Mouse (Mus musculus) neural tube, embryonic 12.5 days (tissue): ENCODE measurements around the gene Igfbp7. TPM values are rescaled to one million over a fixed set of nuclear protein-coding genes. Genes with fewer than 3 reads are reported as not detected.

Source experiments
- ATAC-seq: fragments of 200-750 bp; cut with Nextera tagmentation; 2 replicates; pipeline ENCODE4 v1.8.0; 2017; ENCODE audit warnings: low read depth, mild to moderate bottlenecking, moderate TSS enrichment, moderate library complexity; ENCODE audit not compliant: low FRiP score
- H3K27ac ChIP-seq: fragments of 300-500 bp; sonication (generic); 2 replicates; pipeline ENCODE4 v1.5.1; 2016
- H3K27me3 ChIP-seq: fragments of 300-500 bp; sonication (generic); replicated peaks from 2 replicates; pipeline ENCODE4 v1.6.1; 2016; ENCODE audit warnings: mild to moderate bottlenecking
- H3K36me3 ChIP-seq: fragments of 300-500 bp; sonication (generic); 2 replicates; pipeline ENCODE4 v1.6.1; 2016; ENCODE audit warnings: mild to moderate bottlenecking
- H3K4me1 ChIP-seq: fragments of 300-500 bp; sonication (generic); 2 replicates; pipeline ENCODE4 v1.6.1; 2016
- H3K4me2 ChIP-seq: fragments of 300-500 bp; sonication (generic); replicated peaks from 2 replicates; pipeline ENCODE4 v1.6.1; 2016; ENCODE audit warnings: mild to moderate bottlenecking
- H3K4me3 ChIP-seq: fragments of 300-500 bp; sonication (generic); 2 replicates; pipeline ENCODE4 v1.5.1; 2016
- H3K9ac ChIP-seq: fragments of 300-500 bp; sonication (generic); 2 replicates; pipeline ENCODE4 v1.6.1; 2016; ENCODE audit warnings: mild to moderate bottlenecking
- H3K9me3 ChIP-seq: fragments of 300-500 bp; sonication (generic); 2 replicates; pipeline ENCODE4 v1.6.1; 2016; ENCODE audit warnings: mild to moderate bottlenecking
- WGBS: fragments of 180-500 bp; shearing (Covaris S2); methylation state at CpG from one replicate; pipeline ENCODE4 v1.1.7; 2016; 5-methylcytosine and 5-hydroxymethylcytosine counted together
- polyA plus RNA-seq: library from polyadenylated mRNA; unstranded; fragments of >200 nt; fragmentation: Nextera tagmentation; extraction: Ambion mirVana; gene quantifications from 2 replicates; pipeline ENCODE4 v1.2.1, GENCODE M21; 2016

Gene Igfbp7
- polyA plus RNA-seq, 1 experiment from 2014 or later, result 41.7 TPM

DNA sequence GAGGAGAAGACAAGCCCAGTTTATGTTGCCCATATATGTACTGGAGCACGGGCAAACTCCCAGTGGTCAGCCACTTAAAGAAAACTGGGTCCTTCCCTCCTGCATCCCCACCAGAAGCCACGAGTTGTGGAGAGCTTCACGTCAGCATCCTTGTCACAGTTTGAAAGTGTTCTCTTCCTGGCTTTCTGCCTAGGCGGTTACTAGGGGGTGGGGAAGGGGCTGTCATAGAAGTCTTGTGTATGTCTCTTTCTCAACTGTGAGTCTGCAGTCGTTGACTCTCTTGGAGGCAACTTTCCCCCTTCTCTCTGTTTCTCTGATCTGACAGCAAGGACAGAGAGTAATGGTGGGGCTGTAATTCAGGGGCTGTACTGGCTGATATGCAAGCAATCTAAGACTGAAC is 5.7 kb downstream of the Igfbp7 start:
- no peak overlapping the region for H3K4me3 ChIP-seq
- H3K4me1 ChIP-seq, result no peaks in the 10 kb centered on the region
- H3K4me2 ChIP-seq, result no peak overlapping the region
- no peak for ATAC-seq
- no peaks in the 10 kb centered on the region for H3K9me3 ChIP-seq
- no peaks in the 10 kb centered on the region for H3K36me3 ChIP-seq
- peaks cover 8% of the 10 kb centered on the region for H3K27me3 ChIP-seq
- 59% methylated on average over 5 of the region's 5 CpGs for WGBS
- no peak overlapping the region for H3K27ac ChIP-seq
- H3K9ac ChIP-seq, result no peak overlapping the region

DNA sequence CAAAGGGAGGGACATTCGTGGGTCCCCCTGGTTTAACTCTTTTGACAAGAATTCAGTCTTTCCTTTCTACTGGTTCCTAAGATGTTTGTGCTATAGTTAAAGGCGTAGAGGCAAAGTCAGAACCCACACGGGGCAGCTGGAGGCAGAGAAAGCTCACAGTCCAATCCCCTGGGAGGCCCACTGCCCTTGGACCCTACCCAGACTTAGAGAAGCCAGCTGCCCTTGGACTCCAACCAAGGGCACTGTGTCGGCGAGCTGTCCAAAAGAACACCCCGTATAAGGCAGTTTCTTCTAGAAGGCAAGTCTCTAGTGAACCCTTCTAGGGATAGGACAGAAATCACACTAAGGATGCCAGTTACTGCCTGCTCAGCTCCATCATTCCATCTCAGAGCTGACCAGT is 7.0 kb downstream of the Igfbp7 start:
- H3K27me3 ChIP-seq, result no peaks in the 10 kb centered on the region
- no peaks in the 10 kb centered on the region for H3K36me3 ChIP-seq
- no peak overlapping the region for H3K4me3 ChIP-seq
- no peak for ATAC-seq
- H3K4me2 ChIP-seq, result no peak overlapping the region
- H3K4me1 ChIP-seq, result no peaks in the 10 kb centered on the region
- no peaks in the 10 kb centered on the region for H3K9me3 ChIP-seq
- WGBS, result 85% methylated on average over 6 of the region's 6 CpGs
- no peak overlapping the region for H3K27ac ChIP-seq
- H3K9ac ChIP-seq, result no peak overlapping the region

DNA sequence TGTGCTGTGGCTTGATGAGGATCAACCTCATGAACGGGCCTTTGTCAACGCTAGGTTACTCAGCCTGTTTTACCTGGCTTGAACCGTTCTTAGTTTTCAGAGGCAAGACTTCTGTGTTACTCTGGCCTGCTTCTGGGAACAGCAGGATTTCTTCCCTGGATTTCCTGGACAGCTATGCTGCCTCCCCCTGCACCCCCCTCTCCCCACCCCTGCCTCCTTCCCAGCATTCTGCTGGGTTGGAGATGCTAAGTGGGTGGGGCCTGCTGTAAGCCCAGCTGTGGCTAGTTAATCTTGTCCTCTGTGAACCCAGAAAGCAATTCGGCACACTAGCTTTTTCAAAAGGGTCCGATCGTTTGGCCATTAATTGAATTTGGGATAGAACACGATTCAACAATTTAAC is 7.7 kb downstream of the Igfbp7 start:
- H3K4me1 ChIP-seq, result no peaks in the 10 kb centered on the region
- no peaks in the 10 kb centered on the region for H3K27me3 ChIP-seq
- no peak for ATAC-seq
- 73% methylated on average over 7 of the region's 7 CpGs for WGBS
- H3K36me3 ChIP-seq, result no peaks in the 10 kb centered on the region
- H3K27ac ChIP-seq, result no peak overlapping the region
- H3K4me3 ChIP-seq, result no peak overlapping the region
- H3K4me2 ChIP-seq, result no peak overlapping the region
- no peak overlapping the region for H3K9ac ChIP-seq
- no peaks in the 10 kb centered on the region for H3K9me3 ChIP-seq

DNA sequence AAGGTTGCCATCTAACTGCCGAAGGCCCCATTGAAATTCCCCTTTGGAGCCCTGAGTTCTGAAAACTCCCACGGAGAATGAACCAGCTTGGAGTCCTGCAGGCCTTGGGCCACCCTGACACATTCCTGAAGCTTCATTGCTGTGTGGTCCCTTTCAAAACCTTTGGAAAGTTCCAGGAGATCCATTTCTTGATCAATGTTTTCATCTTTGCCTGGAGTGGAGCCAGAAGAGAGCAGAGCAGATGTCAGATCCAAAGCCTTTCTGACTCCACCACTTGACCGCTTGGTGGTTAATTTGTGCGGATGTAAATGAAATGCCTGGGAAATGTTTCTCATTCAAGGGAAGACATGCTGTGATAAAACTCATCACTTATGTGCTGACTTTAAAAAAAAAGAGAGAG is 8.8 kb downstream of the Igfbp7 start:
- 77% methylated on average over 4 of the region's 4 CpGs for WGBS
- Histone ChIP-seq H3K27ac (no peak overlapping the region), H3K9me3 (no peaks in the 10 kb centered on the region), H3K27me3 (no peaks in the 10 kb centered on the region), H3K36me3 (no peaks in the 10 kb centered on the region), H3K9ac (no peak overlapping the region), H3K4me3 (no peak overlapping the region), H3K4me2 (no peak overlapping the region), H3K4me1 (peaks cover 3% of the 10 kb centered on the region; the same call in 1 of the 2 replicates)
- ATAC-seq, result no peak

DNA sequence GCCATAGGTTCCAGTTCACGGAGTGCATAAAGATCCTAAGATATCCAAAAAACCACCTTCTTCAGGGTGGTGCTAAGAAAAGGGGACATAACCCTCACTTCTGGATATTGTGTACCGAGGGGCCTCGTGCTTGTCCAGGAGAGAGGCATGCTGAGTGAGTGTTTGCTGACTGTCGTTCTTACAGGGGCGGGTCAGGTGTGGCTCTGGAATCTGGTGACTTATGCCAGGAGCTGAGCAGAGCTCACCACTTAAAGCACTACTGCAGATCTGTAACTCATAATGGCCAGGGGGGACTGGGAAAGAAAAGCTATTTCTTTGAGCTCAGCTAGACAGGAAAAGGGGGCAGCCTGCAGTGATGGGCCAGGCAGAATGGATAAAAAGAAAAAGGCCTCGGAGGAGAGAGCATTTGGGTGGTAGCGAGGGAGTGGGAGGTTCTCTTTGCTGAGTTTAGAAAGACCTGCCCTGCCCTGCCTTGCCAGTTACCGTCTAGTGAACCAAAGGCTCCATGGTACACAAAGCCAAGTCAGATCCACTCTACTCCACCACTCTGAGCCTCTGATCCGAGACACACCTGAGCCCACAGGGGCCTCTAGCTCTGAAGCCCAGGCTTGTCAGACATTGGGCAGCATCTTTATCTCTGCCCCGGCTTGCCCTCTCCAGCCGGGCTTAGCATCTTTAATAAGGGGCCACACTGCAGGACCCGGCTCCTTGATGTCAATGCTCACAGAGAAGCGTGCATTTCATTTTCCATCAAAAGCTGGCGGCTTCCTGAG is 9.4 kb downstream of the Igfbp7 start:
- H3K9me3 ChIP-seq, result no peaks in the 10 kb centered on the region
- ATAC-seq, result no peak
- 68% methylated on average over 14 of the region's 14 CpGs for WGBS
- no peaks in the 10 kb centered on the region for H3K36me3 ChIP-seq
- no peaks in the 10 kb centered on the region for H3K27me3 ChIP-seq
- no peak overlapping the region for H3K4me3 ChIP-seq
- H3K4me1 ChIP-seq, result peaks cover 6% of the 10 kb centered on the region; the same call in 1 of the 2 replicates
- H3K27ac ChIP-seq, result no peak overlapping the region
- H3K4me2 ChIP-seq, result no peak overlapping the region
- no peak overlapping the region for H3K9ac ChIP-seq

DNA sequence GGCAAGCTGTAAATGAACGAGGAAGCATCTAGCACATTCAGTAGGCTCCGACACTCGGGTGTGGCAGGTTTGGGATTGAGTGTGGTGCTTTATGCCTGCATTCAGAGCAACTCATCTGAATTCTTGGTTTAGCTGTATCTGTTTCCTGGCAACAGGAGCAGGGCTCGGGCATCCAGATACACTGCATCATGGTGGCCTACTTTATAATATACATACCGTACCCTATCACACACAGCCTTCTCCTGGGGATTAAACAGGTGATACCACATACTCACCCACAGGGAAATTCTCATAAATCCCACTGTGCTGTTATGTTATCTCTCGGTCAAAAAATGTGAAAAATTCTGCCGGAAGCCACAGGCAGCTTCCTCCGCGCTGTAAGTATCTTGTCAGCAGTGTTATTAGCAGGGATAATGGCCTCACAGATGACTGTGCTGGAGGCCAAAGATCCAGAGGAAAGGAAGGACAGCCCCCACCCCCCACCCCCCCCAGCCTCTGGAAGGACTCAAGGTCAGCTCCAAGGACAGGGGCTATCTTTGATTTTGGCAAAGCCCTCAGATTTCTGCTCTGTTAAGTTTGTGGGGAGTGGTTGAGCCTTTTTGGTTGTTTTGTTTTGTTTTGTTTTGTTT is 13.7 kb downstream of the Igfbp7 start:
- Histone ChIP-seq H3K4me2 (no peak overlapping the region), H3K9ac (no peak overlapping the region), H3K36me3 (no peaks in the 10 kb centered on the region), H3K9me3 (no peaks in the 10 kb centered on the region), H3K27me3 (no peaks in the 10 kb centered on the region), H3K27ac (no peak overlapping the region), H3K4me1 (peaks cover 6% of the 10 kb centered on the region; the same call in 1 of the 2 replicates), H3K4me3 (no peak overlapping the region)
- WGBS, result 42% methylated on average over 9 of the region's 9 CpGs
- ATAC-seq, result no peak

DNA sequence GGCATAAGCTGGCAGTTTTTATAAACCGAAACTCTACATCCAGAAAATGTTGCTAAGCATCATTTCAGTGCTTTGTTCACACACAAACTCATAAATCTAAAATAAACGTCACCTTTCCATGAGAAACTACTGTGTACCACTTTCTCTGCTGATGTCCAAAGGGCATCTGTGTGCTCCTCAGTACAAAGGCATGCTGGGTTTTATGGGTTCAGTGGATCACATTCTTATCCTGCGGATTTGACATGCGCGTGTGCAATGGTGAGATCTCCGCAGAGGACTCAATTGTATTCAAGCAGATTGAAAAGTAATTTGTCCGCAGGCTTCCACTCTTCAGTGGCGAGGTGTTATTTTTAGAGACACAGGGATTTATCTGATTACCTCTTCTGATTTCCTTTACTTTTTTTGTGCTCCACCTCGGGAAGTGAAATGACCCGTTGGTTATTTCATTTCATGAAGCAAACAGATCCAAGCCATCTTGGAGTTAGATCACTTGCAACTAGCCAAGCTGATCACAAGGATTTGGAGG is 14.7 kb downstream of the Igfbp7 start:
- ATAC-seq, result no peak
- 87% methylated on average over 10 of the region's 10 CpGs for WGBS

DNA sequence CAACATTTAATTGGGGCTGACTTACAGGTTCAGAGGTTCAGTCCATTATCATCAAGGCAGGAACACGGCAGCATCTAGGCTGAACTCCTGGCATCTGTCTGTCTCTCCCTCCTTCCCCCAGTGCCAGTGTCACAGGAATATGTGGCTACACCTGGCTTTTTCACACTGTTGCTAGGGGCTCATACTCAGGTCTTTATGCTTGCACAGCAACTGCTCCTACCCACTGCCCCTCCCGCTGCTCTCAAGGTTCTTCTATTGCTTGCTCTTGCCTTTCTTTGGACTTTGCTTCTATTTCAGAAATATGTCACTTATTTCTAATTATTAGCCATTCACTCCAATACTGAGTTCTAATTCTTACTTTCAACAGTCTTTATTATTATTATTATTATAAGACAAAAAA is 17.6 kb downstream of the Igfbp7 start:
- no peaks in the 10 kb centered on the region for H3K36me3 ChIP-seq
- H3K4me3 ChIP-seq, result no peak overlapping the region
- 84% methylated on average over 2 of the region's 2 CpGs for WGBS
- H3K9me3 ChIP-seq, result no peaks in the 10 kb centered on the region
- H3K27me3 ChIP-seq, result no peaks in the 10 kb centered on the region
- H3K4me1 ChIP-seq, result peaks cover 6% of the 10 kb centered on the region; the same call in 1 of the 2 replicates
- H3K27ac ChIP-seq, result no peak overlapping the region
- no peak overlapping the region for H3K9ac ChIP-seq
- no peak overlapping the region for H3K4me2 ChIP-seq
- no peak for ATAC-seq

More for the DNA sequence above, 14.7 kb downstream of the Igfbp7 start:
- H3K27me3 ChIP-seq, result no peaks in the 10 kb centered on the region
- H3K4me2 ChIP-seq, result no peak overlapping the region
- H3K9ac ChIP-seq, result no peak overlapping the region
- no peak overlapping the region for H3K4me3 ChIP-seq
- H3K36me3 ChIP-seq, result no peaks in the 10 kb centered on the region
- no peaks in the 10 kb centered on the region for H3K9me3 ChIP-seq
- H3K4me1 ChIP-seq, result peaks cover 6% of the 10 kb centered on the region; the same call in 1 of the 2 replicates
- no peak overlapping the region for H3K27ac ChIP-seq

DNA sequence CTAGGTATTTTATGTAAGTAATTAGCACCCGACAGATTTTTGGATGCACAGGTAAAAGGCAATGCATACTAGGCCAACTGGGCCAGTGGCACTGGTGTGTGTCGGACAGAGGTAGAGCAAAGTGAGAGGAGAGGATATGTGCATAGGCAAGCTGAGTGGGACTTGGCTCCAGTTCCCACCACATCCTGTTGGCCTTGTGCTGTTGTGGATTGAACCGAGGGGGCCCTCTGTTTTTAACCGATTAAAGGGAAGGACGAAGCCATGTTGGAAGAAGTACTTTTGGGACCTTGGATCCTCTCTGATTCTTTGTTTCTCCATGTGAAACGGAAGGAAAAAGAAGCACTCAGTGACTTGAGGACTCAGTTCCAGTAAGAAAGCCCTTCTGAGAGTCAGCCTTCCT is 19.5 kb downstream of the Igfbp7 start:
- 88% methylated on average over 6 of the region's 6 CpGs for WGBS
- H3K9ac ChIP-seq, result no peak overlapping the region
- H3K4me3 ChIP-seq, result no peak overlapping the region
- no peaks in the 10 kb centered on the region for H3K9me3 ChIP-seq
- H3K36me3 ChIP-seq, result no peaks in the 10 kb centered on the region
- H3K4me2 ChIP-seq, result no peak overlapping the region
- H3K4me1 ChIP-seq, result no peaks in the 10 kb centered on the region
- no peak overlapping the region for H3K27ac ChIP-seq
- ATAC-seq, result no peak
- H3K27me3 ChIP-seq, result no peaks in the 10 kb centered on the region

DNA sequence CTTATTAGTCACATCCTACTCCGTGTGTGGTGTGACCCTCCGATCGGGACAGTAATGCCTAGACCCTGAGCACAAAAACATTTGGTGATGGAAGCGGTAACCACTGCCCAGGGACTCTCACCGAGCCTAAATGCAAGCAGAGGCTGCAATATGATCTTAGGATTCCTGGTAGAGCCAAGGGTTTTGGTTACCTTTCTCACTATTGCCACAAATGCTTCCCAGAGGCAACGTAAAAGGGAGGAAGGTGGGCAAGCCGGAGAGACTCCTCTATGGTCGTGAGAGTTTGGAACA is 20.5 kb downstream of the Igfbp7 start:
- Histone ChIP-seq H3K4me1 (no peaks in the 10 kb centered on the region), H3K4me2 (no peak overlapping the region), H3K27me3 (no peaks in the 10 kb centered on the region), H3K27ac (no peak overlapping the region), H3K36me3 (no peaks in the 10 kb centered on the region), H3K4me3 (no peak overlapping the region), H3K9ac (no peak overlapping the region), H3K9me3 (no peaks in the 10 kb centered on the region)
- 85% methylated on average over 8 of the region's 8 CpGs for WGBS
- ATAC-seq, result no peak

DNA sequence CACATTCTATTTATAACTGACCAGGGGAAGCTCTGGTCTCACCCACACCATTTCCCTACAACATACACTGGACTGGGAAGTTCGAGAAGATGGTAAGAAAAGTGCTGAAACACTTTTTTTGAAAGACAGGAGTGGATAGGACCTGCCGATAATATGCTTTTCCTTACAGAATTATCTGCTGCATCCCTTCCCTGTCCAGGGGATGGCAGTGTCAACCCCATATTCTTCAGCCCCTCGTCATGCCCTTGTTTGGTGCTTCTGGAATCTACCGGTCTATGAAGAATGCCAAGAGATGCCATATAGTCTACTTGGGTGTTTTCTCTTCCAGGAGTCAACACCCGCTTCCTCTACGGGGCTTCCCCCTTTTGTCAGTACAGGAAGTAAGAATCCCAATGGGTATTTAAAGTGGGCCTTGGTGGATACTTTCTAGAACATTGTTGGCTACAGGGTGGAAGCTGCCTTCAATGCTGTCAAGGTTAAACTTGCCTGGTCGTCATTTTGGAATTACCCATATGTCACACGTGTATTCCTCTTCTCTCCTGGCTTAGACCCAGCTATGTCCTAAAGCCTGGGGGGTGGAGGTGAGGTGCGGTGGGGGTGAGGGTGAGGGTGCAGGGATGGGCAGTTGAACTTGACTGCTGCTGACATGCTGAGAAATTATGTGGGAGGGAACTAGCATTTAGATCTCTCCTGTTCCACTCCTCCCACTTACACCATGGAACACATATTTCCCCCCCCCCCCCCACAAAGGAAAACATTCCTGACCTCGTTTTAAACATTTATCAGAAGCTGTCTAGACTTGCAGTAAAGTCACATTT is 21.0 kb downstream of the Igfbp7 start:
- no peak overlapping the region for H3K4me2 ChIP-seq
- 81% methylated on average over 10 of the region's 10 CpGs for WGBS
- no peak for ATAC-seq

DNA sequence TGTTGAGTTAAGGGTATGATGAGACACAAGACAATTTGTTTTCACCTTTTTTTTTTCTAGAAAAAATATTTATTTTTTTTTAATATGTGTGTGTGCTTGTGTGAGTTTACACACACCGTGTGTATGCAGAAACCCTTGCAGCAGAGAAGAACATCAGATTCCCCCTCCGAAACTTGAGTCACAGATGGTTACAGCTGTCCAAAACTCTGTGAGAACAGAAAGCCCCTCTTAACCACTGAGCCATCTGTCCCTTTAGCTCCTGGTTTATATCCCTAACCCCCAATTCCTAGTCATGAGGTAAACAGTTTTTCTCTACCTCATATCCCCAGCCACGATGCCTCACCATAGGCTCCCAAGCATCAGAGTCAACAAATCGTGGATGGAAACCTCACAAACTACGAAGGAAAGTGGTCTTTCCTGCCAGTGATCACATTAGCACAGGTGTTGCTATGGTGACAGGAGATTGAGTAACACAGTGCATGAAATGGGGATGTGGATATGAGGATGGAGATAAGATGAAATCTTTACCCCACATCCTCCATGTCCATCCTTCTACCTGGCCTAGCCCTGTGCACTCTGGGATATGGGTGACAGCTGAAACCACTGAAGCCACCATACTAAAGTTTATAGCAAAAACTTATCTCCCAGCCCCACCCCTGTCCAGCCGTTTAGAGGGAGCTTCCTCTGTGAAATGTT is 21.8 kb downstream of the Igfbp7 start:
- Histone ChIP-seq H3K4me1 (no peaks in the 10 kb centered on the region), H3K27ac (no peak overlapping the region), H3K4me2 (no peak overlapping the region), H3K27me3 (no peaks in the 10 kb centered on the region), H3K4me3 (no peak overlapping the region), H3K9me3 (no peaks in the 10 kb centered on the region), H3K9ac (no peak overlapping the region), H3K36me3 (no peaks in the 10 kb centered on the region)
- WGBS, result 91% methylated on average over 6 of the region's 6 CpGs
- no peak for ATAC-seq

More for the DNA sequence above, 21.0 kb downstream of the Igfbp7 start:
- H3K4me1 ChIP-seq, result no peaks in the 10 kb centered on the region
- H3K9ac ChIP-seq, result no peak overlapping the region
- H3K27me3 ChIP-seq, result no peaks in the 10 kb centered on the region
- H3K36me3 ChIP-seq, result no peaks in the 10 kb centered on the region
- no peak overlapping the region for H3K27ac ChIP-seq
- H3K9me3 ChIP-seq, result no peaks in the 10 kb centered on the region
- H3K4me3 ChIP-seq, result no peak overlapping the region
